In the genomic region with DNA sequence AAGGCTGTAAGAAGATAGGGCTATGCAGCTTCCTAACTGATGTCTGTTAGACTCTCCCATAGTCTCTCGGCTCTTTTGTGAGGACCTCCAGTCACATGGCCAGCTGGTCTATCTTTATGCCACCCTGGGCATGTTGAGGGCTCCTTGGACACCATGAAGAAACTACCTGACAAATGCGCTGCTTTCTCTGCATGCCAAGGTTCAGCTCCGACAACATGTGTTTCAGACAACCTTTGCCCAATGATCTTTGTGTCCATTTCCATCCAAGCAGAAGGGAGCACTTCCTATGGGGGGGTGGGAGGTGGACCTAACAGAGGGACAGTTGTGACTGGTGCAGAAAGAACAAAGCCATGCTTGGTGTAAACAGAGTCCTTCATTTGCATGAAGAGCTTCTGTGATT, we compare ENCODE assay signal across 15 mouse cellular contexts. TPM values are rescaled to one million over a fixed set of nuclear protein-coding genes. Genes with fewer than 3 reads are reported as not detected.
A peak's percentile ranks its signal among the peaks of the same experiment; 100 is the strongest.
DNase-seq lines count a peak whose midpoint lies in the region; ATAC-seq and TF ChIP-seq lines count a peak whose summit lies in the region.
"Had no signal": no experiment of that assay in that cellular context is flagged by ENCODE, and none has a peak within 500 bp of the region (broad histone marks: within the 10 kb centered on the region; RNA-seq: fewer than 3 reads in every experiment).

No protein-coding gene starts in this region.

- peaks cover 17% of the 10 kb centered on the region for H3K4me1 ChIP-seq in cerebellum, adult 2 months (ENCODE audit: control insufficient read depth, insufficient read depth, low read length)
- H3K4me1 ChIP-seq in hindbrain, postnatal 0 days (ENCODE audit: insufficient read depth, low read length), result peaks cover 4% of the 10 kb centered on the region; the same call in 1 of the 2 replicates
- no peaks in the 10 kb centered on the region for H3K4me1 ChIP-seq in hindbrain, embryonic 12.5 days
- H3K4me1 ChIP-seq: embryonic facial prominence, embryonic 15.5 days; forebrain, embryonic 10.5 days; forebrain, embryonic 12.5 days had no signal

- no peaks in the 10 kb centered on the region for H3K36me3 ChIP-seq in hindbrain, postnatal 0 days (ENCODE audit: insufficient read depth, low read length)
- H3K36me3 ChIP-seq in hindbrain, embryonic 12.5 days, result no peaks in the 10 kb centered on the region
- H3K36me3 ChIP-seq: embryonic facial prominence, embryonic 13.5 days; embryonic facial prominence, embryonic 15.5 days; forebrain, embryonic 10.5 days; forebrain, embryonic 12.5 days had no signal

- no peak for DNase-seq in cerebellum, adult 2 months
- no peak for DNase-seq in cerebellum, adult 8-10 months
- peak; percentile 40 to 55 for DNase-seq in cerebellum, postnatal 14 days
- DNase-seq in cerebellum, adult 11-12 months, result no peak
- DNase-seq in hindbrain, postnatal 0 days (ENCODE audit: low spot score), result no peak
- DNase-seq: embryo, embryonic 11 days had no signal

- no peaks in the 10 kb centered on the region for H3K27me3 ChIP-seq in cerebellum, adult 2 months (ENCODE audit: control insufficient read depth, insufficient read depth, low read length)
- H3K27me3 ChIP-seq in hindbrain, postnatal 0 days (ENCODE audit: insufficient read depth, low read length), result no peaks in the 10 kb centered on the region
- no peaks in the 10 kb centered on the region; the same call in 1 of the 2 replicates for H3K27me3 ChIP-seq in hindbrain, embryonic 12.5 days
- H3K27me3 ChIP-seq: embryonic facial prominence, embryonic 15.5 days; forebrain, embryonic 12.5 days had no signal

- 46% methylated on average over 3 of the region's 3 CpGs for WGBS in cerebellum, adult 2 months
- WGBS in hindbrain, postnatal 0 days, result 67% methylated on average over 3 of the region's 3 CpGs
- 91% methylated on average over 3 of the region's 3 CpGs for WGBS in hindbrain, embryonic 12.5 days

- no peak for TF ChIP-seq POLR2A in cerebellum, adult 2 months (IDR thresholded peaks at IDR 0.05; ENCODE audit: borderline replicate concordance, insufficient read depth, low read length)

- no peak for TF ChIP-seq CTCF in cerebellum, adult 2 months (IDR thresholded peaks at IDR 0.05; ENCODE audit: borderline replicate concordance, insufficient read depth, low read depth, low read length)
- no peak for TF ChIP-seq CTCF in hindbrain, postnatal 0 days (IDR thresholded peaks at IDR 0.05; ENCODE audit: low read depth)

- no peak overlapping the region for H3K4me3 ChIP-seq in cerebellum, adult 2 months (replicated peaks; ENCODE audit: insufficient read depth, low read depth, low read length)
- H3K4me3 ChIP-seq in hindbrain, postnatal 0 days (ENCODE audit: low read length), result no peak overlapping the region
- no peak overlapping the region for H3K4me3 ChIP-seq in hindbrain, embryonic 12.5 days
- H3K4me3 ChIP-seq: embryonic facial prominence, embryonic 13.5 days; embryonic facial prominence, embryonic 15.5 days; erythroblast, embryonic 14.5 days; forebrain, embryonic 10.5 days; forebrain, embryonic 12.5 days had no signal

- H3K4me2 ChIP-seq in hindbrain, postnatal 0 days (ENCODE audit: low read depth, low read length), result no peak overlapping the region
- H3K4me2 ChIP-seq in hindbrain, embryonic 12.5 days (replicated peaks), result no peak overlapping the region
- H3K4me2 ChIP-seq: embryonic facial prominence, embryonic 13.5 days; embryonic facial prominence, embryonic 15.5 days; forebrain, embryonic 12.5 days had no signal

- H3K9ac ChIP-seq in hindbrain, postnatal 0 days (replicated peaks; ENCODE audit: low read length), result no peak overlapping the region
- no peak overlapping the region for H3K9ac ChIP-seq in hindbrain, embryonic 12.5 days
- H3K9ac ChIP-seq: embryonic facial prominence, embryonic 13.5 days; embryonic facial prominence, embryonic 15.5 days; forebrain, embryonic 12.5 days had no signal

- H3K27ac ChIP-seq in cerebellum, adult 2 months (ENCODE audit: insufficient read depth, low read length), result peak overlapping the region; percentile 90
- H3K27ac ChIP-seq in hindbrain, postnatal 0 days, result no peak overlapping the region; the same call in 1 of the 2 replicates
- H3K27ac ChIP-seq in hindbrain, embryonic 12.5 days, result no peak overlapping the region
- H3K27ac ChIP-seq: embryonic facial prominence, embryonic 13.5 days; embryonic facial prominence, embryonic 15.5 days; forebrain, embryonic 10.5 days; forebrain, embryonic 12.5 days had no signal

- no peaks in the 10 kb centered on the region for H3K9me3 ChIP-seq in hindbrain, postnatal 0 days (ENCODE audit: low read length)
- H3K9me3 ChIP-seq in hindbrain, embryonic 12.5 days (replicated peaks), result no peaks in the 10 kb centered on the region
- H3K9me3 ChIP-seq: embryonic facial prominence, embryonic 13.5 days; embryonic facial prominence, embryonic 15.5 days; forebrain, embryonic 10.5 days; forebrain, embryonic 12.5 days had no signal

- peak; percentile 82 for ATAC-seq in hindbrain, postnatal 0 days
- ATAC-seq in hindbrain, embryonic 12.5 days (ENCODE audit: low FRiP score), result no peak
- ATAC-seq: forebrain, embryonic 14.5 days; forebrain, embryonic 16.5 days had no signal

RNA-seq across cellular contexts. Expression of a gene that starts 7.4 kb away (rescaled TPM):
- polyA plus RNA-seq in cerebellum, adult 2 months (2012; rRNA removed), result 192 and 200 TPM in 2 replicates
- 55.2 and 104 TPM in 2 replicates for total RNA-seq in hindbrain, postnatal 0 days (2014; rRNA removed)
- 42.5 and 47.3 TPM in 2 replicates for polyA plus RNA-seq in hindbrain, postnatal 0 days (2015; fragmentation: Nextera tagmentation; extraction: Ambion mirVana)
- 4.9 and 5.6 TPM in 2 replicates for polyA plus RNA-seq in hindbrain, embryonic 12.5 days (2016; fragmentation: Nextera tagmentation; extraction: Ambion mirVana)
- total RNA-seq: MEL had no signal
- polyA plus RNA-seq: erythroblast, embryonic 14.5 days had no signal

Comparison
In these comparisons a context has a peak if more than half of its experiments do, and no peak if none do; other contexts are left out.
1. DNase-seq: peak in cerebellum, postnatal 14 days (2 of 2); none in cerebellum, adult 2 months (0 of 2), cerebellum, adult 8-10 months (single experiment), cerebellum, adult 11-12 months (single experiment) and hindbrain, postnatal 0 days (single experiment).